In genomic region chr9:95042420-95042819, GRCm38 (mm10) we compare ENCODE assay signal across 34 mouse cellular contexts.
"Had no signal": no experiment of that assay in that cellular context is flagged by ENCODE, and none has a peak within 500 bp of the region (broad histone marks: within the 10 kb centered on the region; RNA-seq: fewer than 3 reads in every experiment).

No protein-coding gene starts in this region.

- H3K36me3 ChIP-seq: heart, embryonic 10.5 days; heart, embryonic 12.5 days; heart, embryonic 13.5 days; heart, embryonic 15.5 days; hindbrain, embryonic 10.5 days; hindbrain, embryonic 12.5 days; hindbrain, embryonic 13.5 days; hindbrain, embryonic 15.5 days; intestine, embryonic 15.5 days; kidney, embryonic 15.5 days had no signal

- H3K4me1 ChIP-seq: heart, embryonic 10.5 days; heart, embryonic 12.5 days; heart, embryonic 13.5 days; heart, embryonic 15.5 days; hindbrain, embryonic 10.5 days; hindbrain, embryonic 12.5 days; hindbrain, embryonic 13.5 days; hindbrain, embryonic 15.5 days; intestine, embryonic 15.5 days; kidney, embryonic 15.5 days had no signal

- ATAC-seq: hindbrain, embryonic 16.5 days; hindbrain, postnatal 0 days; inflammation-experienced regulatory T-cells, adult 6 months; intestine, embryonic 15.5 days; intestine, embryonic 16.5 days; intestine, postnatal 0 days had no signal

- H3K9me3 ChIP-seq: heart, embryonic 10.5 days; heart, embryonic 12.5 days; heart, embryonic 13.5 days; heart, embryonic 15.5 days; hindbrain, embryonic 10.5 days; hindbrain, embryonic 12.5 days; hindbrain, embryonic 13.5 days; hindbrain, embryonic 15.5 days; intestine, embryonic 15.5 days; kidney, embryonic 15.5 days had no signal

- H3K9ac ChIP-seq: heart, embryonic 12.5 days; heart, embryonic 13.5 days; heart, embryonic 15.5 days; hindbrain, embryonic 12.5 days; hindbrain, embryonic 13.5 days; hindbrain, embryonic 14.5 days; hindbrain, embryonic 15.5 days; intestine, embryonic 15.5 days; kidney, embryonic 15.5 days had no signal

- H3K27ac ChIP-seq: heart, embryonic 10.5 days; heart, embryonic 13.5 days; heart, embryonic 15.5 days; hindbrain, embryonic 10.5 days; hindbrain, embryonic 12.5 days; hindbrain, embryonic 13.5 days; hindbrain, embryonic 14.5 days; hindbrain, embryonic 15.5 days; hindbrain, postnatal 0 days; intestine, embryonic 15.5 days; kidney, embryonic 15.5 days; kidney, postnatal 0 days; layer of hippocampus, adult 2 months had no signal

- H3K27me3 ChIP-seq: heart, embryonic 12.5 days; heart, embryonic 13.5 days; heart, embryonic 15.5 days; hindbrain, embryonic 12.5 days; hindbrain, embryonic 13.5 days; hindbrain, embryonic 15.5 days; intestine, embryonic 15.5 days; kidney, embryonic 15.5 days had no signal

- H3K4me3 ChIP-seq: heart, embryonic 10.5 days; heart, embryonic 12.5 days; heart, embryonic 13.5 days; heart, embryonic 15.5 days; hindbrain, embryonic 10.5 days; hindbrain, embryonic 12.5 days; hindbrain, embryonic 13.5 days; hindbrain, embryonic 15.5 days; intestine, embryonic 15.5 days; kidney, embryonic 15.5 days; layer of hippocampus, adult 2 months had no signal

- H3K4me2 ChIP-seq: heart, embryonic 11.5 days; heart, embryonic 12.5 days; heart, embryonic 13.5 days; heart, embryonic 15.5 days; hindbrain, embryonic 12.5 days; hindbrain, embryonic 13.5 days; hindbrain, embryonic 14.5 days; hindbrain, embryonic 15.5 days; intestine, embryonic 15.5 days; kidney, embryonic 15.5 days had no signal

- DNase-seq: heart, postnatal 10 days; heart, postnatal 36 days; heart, postnatal 4 days; kidney, adult 11 months; kidney, adult 18-20 months; kidney, adult 2 months; kidney, adult 8-10 months; kidney, adult 9 months; kidney, postnatal 10 days; kidney, postnatal 14 days; kidney, postnatal 25 days; kidney, postnatal 36 days; kidney, postnatal 4 days; layer of hippocampus, adult 9-11 months; layer of hippocampus, postnatal 36 days had no signal
